Mouse (Mus musculus): ENCODE measurements around the gene Noto. TPM values are rescaled to one million over a fixed set of nuclear protein-coding genes. Genes with fewer than 3 reads are reported as not detected.

The Noto gene
- total RNA-seq, 2 experiments from 2014 or later = not detected

DNA sequence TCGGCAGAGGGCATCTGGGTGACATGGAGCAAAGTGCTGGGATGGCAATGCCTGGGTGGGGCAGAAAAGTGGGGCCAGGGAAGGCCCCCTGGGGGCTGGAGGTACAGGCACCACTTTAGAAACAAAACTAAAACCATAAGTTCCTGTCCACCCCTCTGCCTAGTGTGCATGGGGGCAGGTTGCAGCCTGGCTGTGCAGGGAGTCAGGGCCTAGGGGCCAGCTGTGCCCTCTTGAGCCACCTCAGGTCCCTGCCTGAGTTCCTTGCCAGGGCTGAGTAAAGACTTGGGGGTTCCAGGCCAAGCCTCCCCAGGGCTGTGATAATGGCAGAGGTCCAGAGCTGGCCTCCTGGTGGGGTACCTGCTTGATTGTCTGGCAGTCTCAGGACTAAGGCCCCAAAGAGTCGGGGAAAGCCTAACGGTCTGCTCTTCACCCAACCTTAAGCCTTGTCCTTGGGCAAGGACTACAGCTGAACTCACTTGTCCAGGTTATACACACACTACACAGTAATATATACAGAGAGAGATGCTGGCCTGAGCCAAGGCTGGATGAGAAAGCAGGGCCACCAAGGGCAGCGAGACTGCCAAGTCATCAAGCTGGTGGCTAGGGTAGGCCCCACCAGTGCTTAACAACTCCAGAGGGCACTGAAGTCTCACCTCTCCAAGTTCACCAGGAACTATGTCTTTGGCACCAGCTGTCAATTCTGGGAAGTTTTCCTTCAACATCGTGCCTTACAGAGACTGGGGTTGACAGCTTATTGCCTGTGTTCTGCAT, 46.2 kb downstream of the Noto start:
- DNase-seq = no peak
- intact Hi-C loops (cut with DNase I) = no loop called here

DNA sequence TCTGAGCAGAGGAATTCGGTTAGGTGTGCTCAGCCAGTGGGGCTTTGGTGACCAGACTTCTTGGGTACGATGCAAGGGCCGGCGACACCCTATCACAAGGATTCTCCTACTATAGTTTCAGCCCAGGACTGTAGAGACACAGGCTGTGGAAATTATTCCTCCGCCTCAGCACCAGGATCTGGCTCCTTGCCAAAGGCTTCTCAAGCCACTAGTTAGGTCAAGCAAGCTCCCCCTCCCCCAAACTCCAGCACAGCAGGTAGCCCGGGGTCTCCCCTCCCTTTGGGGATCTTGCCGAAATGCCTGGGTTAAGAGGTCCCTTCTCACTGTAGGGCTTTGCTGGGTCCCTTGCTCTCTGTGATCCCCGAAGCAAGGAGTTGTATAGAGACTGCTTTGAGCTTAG, 48.3 kb downstream of the Noto start:
- intact Hi-C loops (cut with DNase I) = no loop called here
- DNase-seq = no peak

DNA sequence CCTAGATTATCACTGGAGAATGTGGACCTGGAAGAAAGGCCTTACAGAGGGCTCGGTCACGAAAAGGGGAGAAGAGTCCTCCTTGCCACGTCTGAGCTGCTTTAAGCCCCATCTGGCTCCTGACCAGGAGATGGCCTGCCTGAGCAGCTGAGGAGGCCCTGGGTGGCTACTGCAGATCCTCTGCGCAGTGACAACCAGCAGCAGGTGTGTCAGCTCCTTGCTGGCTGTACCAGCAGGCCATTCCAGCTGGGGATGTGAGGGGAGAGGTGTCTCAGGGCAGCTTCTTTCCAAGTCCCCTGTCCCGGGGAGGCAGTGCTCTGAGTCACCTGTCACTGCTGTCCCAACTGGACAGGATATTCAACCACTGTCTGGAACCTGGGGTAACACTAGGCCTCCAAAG, 48.9 kb downstream of the Noto start:
- DNase-seq = no peak
- intact Hi-C loops (cut with DNase I) = no loop called here

DNA sequence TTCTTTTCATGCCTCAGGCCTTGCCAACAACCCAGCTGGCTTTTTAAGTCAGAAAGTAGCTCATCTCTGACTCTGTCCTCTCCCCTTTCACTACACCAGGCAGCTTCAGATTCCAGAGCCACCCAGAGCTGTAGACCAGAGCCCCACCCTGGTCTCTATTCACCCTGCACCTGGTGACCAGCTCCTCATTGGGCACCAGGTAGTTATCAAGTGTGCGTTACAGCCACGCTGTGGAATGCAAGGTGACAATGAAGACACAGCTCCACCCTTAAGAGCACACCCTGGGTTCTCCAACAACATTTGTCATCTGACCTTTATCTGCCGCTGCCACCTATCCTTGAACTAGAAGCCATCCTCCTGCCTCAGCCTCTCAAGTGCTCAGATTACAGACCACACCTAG, 51.9 kb downstream of the Noto start:
- DNase-seq = no peak

DNA sequence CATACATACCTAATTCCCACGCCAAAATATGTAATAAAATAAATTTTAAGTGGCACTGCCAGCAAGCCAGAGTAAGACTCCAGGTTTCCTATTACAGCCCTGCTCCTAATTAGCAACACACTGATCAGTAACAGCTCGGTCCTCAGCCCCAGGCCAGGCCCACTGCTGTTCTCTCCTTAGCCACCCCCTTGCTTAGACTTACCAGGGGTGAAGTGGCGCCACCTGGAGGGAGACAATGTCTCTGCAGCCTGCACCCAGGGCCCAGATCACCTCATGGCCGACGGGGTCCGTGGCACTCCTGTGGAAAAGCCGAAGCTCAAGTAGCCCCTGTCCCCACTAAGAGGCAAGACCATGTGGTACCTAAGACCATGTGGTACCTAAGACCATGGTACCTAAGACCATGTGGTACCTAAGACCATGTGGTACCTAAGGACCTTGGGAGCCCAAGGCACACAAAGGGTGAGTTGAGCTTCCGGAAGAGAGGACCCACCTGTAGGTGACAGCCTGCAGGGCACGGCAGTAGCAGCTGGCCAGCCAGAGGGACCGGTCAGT, 53.8 kb downstream of the Noto start:
- intact Hi-C loops (cut with DNase I) = no loop called here
- no peak for DNase-seq

More for the DNA sequence above, 51.9 kb downstream of the Noto start:
- intact Hi-C loops (cut with DNase I) = no loop called here

DNA sequence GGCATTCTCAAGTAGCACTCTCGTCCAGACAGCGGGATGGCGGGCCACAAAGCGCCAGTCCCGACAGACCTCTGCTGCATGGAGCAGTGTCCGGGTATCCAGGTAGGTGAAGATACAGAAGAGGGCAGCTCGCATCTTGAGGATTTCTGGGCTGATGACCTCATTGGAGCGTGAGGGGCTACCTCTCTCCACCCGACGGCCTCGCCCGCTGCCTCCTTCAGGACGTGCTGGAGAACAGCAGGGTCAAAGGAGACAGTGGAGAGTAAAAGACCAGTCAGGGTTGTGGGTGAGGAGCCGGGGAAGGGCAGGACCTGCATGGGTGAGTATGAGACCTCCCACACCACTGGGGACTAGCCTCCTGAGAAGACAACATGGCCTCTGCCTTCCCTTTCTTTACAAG, 54.7 kb downstream of the Noto start:
- intact Hi-C loops (cut with DNase I) = no loop called here
- DNase-seq = no peak

Other genes with a start within 250 kb of the Noto start
- not detected for gene Emx1, start 236.4 kb upstream of the Noto start, total RNA-seq (2021)
- 1 to 10 TPM; 3.9 to 5.7 TPM for gene Sfxn5, start 90.5 kb upstream of the Noto start, total RNA-seq (2021)
- 10 to 100 TPM; 53.9 to 54.0 TPM for gene Rab11fip5, start 49.3 kb upstream of the Noto start, total RNA-seq (2021)
- 1 to 10 TPM; 5.1 to 6.6 TPM for gene Smyd5, start 8.1 kb downstream of the Noto start, total RNA-seq (2021)
- gene Cct7, start 27.6 kb downstream of the Noto start, total RNA-seq (2021) = 100 to 1,000 TPM; 134 to 141 TPM
- 10 to 100 TPM; 14.3 to 15.5 TPM for gene Pradc1, start 28.1 kb downstream of the Noto start, total RNA-seq (2021)
- not detected for gene Fbxo41, start 79.1 kb downstream of the Noto start, total RNA-seq (2021)
- not detected for gene Egr4, start 89.7 kb downstream of the Noto start, total RNA-seq (2021)
- 1 to 10 TPM; 2.4 to 2.6 TPM for gene Alms1, start 163.6 kb downstream of the Noto start, total RNA-seq (2021)

Measured in heart, postnatal 14 days (tissue).